Mouse (Mus musculus): ENCODE measurements at regions not wholly inside any gene's neighbourhood (a gene's known extent, or its start where the extent isn't known, plus 50 kb on each side); places are given as distances from the start of the nearest gene placed in this dataset.

DNA sequence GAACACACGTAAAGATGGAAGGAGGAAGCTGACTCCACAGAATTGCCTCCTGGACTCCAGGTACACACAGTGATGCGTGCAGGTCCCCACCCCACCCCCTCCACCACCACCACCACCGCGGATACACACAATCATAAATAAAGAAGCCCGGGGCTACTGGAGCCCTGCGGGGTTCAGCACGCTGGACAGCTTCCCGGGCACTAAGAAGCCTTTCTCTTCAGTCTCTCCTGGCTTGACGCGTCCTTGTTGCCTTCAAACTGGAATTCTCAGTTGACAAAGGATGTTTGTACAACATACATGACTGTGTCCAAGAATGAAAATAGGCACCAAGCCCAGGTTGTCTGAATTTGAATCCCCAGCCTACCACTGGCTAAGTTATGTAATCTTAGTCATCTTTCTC lies 180.2 kb downstream of the Ptpru start:
- ATAC-seq (ENCODE audit: insufficient number of reproducible peaks, low FRiP score, low TSS enrichment), result no peak

DNA sequence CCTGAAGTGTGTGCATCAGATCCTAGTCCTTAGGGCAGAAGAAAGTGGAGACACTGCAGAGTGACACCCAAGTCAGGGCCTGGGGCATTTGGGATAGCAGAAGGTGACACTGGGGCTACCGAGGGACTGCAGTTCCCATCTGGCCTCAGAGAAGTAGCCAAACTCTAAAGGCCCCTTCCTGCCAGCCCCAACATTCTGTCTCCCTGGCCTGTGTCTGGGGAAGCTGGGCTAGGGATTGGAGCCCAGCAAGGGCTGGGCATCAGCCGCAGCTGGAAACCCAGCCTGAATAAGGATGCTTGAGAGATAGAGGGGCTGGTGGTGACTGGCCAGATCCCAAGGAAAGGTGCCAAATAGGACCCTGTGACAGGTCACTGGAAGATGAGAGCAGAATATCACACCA lies 177.2 kb downstream of the Ptpru start:
- ATAC-seq (ENCODE audit: insufficient number of reproducible peaks, low FRiP score, low TSS enrichment), result no peak

DNA sequence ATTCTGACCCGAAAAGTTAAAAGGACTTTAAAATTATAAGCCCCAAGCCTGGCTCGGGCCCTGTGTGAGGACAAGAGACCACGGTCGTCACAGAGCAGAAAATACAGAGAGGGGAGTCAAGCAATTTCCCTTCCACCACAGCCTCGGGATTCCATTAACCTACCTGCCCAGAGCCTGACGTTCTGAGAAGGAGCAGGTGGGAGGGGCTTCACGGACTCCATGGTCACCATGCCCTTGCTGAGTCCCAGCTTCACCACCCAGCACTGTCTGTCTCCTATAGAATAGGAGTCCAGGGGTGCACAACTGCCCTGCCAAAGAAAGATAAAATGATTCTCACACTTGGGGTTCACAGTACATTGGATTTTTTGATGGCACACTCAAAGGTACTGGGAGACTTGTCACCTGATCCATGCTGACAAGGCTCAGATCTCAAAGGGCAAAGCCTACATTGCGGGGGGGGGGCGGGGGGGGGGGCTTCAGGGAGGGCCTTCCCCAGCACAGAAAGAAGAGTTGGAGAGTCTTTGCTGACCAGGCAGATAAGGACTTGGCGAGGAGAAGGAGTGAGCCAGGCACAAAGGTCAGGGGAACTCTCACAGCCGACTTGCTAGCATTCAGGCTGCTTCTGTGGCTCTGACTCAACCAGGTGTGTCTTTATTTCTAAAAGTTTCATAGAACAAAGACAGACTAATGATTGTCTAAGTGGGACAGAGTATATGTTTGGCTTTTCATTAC lies 166.1 kb downstream of the Ptpru start:
- no peak for ATAC-seq (ENCODE audit: insufficient number of reproducible peaks, low FRiP score, low TSS enrichment)

DNA sequence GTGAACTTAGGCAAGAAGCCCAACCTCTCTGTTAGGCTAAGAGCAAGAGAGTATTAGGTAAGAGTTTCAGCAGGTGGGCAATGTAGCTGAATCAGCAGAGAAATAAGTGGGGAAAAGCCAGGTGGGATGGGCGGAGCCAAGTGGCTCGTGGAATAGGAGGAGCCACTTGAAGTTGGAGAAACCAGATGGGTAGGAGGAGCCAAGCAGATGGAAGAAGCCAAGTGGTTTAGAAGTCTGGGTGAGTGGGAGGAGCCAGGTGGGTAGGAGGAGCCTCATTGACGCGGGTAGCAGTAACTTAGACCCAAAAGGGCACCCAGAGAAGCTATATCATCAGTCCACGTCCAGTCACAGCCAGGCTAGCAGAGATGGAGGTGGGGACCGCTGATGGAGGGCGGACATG lies 160.1 kb downstream of the Ptpru start:
- no peak for ATAC-seq (ENCODE audit: insufficient number of reproducible peaks, low FRiP score, low TSS enrichment)

DNA sequence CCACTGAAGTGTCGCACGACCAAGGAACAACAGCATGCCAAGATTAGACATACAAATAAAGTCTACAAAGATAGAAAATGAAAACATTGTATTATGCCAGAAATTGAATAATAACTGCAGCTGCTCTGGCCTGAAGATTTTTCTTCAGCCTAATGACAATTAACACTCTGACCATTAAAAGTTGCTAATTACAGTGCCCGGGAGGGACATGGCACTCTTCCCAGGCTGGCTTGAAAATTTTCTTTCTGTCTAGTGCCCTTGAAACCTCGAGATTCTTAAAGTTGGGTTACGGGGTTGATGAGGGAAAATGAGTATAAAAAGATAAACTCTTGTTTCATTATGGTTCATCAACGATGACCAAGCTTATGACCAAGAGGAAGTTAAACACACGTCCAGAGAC lies 154.9 kb downstream of the Ptpru start:
- no peak for ATAC-seq (ENCODE audit: insufficient number of reproducible peaks, low FRiP score, low TSS enrichment)

DNA sequence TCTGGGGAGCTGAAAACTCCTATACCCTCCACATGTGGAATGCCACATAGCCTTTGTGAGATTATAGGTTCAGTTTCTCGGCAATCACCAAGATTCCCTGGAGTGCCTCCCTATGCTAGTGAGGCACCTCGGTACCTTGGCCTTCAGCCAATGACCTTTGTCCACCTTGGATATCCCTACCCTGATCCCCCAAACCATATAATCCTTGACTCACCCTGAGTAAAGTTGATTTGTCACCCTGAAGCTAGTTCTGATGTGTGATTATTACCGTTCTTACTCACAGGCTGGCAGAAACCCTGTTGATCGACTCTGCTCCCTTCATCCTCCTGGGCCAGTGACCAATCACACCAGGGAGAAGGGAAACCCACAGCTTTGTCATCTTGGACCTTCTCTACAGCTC lies 152.5 kb downstream of the Ptpru start:
- no peak for ATAC-seq (ENCODE audit: insufficient number of reproducible peaks, low FRiP score, low TSS enrichment)

DNA sequence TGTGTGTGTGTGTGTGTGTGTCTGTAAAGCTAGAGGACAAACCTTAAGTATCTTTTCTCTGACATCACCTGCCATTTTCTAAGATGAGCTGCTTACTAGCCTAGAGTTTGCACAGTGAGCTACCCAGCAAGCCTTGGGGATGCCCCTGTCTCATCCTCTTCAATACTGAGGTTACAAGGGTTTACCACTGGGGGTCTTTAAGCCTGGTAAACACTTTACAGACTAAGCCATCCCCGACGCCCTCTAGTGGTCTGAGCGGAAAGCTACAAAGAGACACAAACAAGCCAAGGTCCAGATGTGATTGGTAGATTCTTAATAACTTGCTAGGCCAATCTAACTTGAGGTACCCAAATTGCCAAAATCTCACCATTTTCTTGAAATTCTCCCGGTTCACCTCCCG lies 143.9 kb downstream of the Ptpru start:
- ATAC-seq (ENCODE audit: insufficient number of reproducible peaks, low FRiP score, low TSS enrichment), result no peak

DNA sequence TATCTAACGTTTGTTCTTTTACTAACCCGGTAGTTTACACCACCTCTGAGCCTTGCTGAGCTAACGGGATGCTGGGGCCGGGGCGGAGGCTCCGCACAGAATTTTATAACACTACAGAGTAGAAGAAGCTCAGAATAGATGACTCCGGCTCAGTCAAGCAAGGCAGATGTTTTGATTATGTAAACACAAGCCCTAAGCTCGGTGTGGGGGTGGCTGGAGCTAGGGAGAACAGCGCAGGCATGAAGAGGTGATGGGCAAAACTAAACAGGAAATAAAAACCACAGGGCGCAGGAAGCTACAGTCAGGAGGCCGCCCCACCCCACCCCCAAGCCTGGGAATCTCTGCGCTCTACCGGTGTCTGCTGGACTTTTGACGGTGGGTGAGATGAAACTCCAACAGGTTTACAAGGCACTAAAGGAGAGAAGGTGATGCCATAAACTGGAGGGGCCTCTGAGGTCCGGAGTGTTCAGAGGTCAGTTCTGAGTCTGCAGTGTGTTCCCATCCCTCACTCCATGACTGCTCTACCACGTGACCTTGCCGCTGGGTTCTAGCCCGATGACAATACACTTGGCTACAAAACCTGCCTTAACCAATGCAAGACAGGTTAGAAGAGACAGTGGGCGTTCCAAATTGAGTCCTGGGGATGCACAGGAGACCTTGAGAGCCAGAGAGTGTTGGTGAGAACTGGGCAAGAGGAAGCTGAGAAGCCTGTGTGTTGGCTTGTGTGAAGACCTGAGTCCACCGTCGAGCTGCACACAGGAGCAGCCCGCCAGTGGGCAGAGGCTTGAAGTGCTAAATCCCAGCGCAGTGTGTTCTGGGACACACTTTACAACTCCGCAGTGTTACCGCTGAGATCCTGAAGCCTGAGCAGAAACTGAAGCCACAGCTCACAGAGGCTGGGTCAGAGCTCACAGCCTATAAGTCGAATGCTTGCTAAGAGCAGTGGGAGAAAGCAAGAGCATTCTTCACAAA lies 141.9 kb downstream of the Ptpru start:
- no peak for ATAC-seq (ENCODE audit: insufficient number of reproducible peaks, low FRiP score, low TSS enrichment)

Measured in cerebellum, adult (tissue).